Mouse (Mus musculus): ENCODE measurements around the gene Otx2. TPM values are rescaled to one million over a fixed set of nuclear protein-coding genes. Genes with fewer than 3 reads are reported as not detected.
"Not testable (repeated sequence)": the region's sequence is repeated elsewhere in the genome, so short reads cannot be mapped to it uniquely, and the experiment has no call there.

Gene Otx2
- total RNA-seq, 2 experiments from 2014 or later = 0.52 to 1.4 TPM

DNA sequence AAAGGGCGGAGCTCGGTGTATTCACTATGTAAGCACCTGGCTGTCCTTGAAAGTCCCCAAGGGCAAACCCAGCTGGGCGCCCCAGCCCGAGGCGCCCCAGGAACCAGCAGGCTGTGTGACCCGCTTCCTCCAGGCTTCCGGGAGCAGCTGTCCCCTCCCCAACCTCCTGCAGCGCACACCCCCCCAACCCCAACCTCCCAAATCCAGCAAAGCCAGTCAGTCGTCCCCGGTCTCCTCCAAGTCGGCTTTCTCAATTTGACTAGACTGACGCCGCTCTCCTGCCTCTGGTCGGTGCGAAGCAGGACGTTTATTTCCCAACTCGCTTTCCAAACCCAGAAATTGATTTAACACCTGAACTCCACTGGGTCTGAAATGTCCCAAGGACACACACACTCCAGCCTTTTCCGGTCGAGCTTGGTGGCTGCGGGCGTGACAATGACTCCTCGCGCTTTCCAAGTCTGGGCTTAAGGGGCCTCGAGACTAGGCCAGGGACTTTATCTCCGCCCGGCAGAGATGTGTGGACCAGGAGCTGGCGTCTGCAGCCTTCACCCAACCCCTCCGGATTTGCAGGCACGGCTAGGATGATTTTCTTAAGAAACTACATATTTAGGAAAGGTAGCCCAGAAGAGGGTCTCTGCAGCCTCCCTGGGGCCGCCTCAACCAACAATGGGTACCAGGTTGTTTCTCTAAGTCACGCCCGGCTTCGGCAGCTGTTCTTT, 18.4 kb downstream of the Otx2 start:
- DNase-seq (ENCODE audit: extremely low spot score in 1 of 2, low spot score in 1 of 2) = no peak

DNA sequence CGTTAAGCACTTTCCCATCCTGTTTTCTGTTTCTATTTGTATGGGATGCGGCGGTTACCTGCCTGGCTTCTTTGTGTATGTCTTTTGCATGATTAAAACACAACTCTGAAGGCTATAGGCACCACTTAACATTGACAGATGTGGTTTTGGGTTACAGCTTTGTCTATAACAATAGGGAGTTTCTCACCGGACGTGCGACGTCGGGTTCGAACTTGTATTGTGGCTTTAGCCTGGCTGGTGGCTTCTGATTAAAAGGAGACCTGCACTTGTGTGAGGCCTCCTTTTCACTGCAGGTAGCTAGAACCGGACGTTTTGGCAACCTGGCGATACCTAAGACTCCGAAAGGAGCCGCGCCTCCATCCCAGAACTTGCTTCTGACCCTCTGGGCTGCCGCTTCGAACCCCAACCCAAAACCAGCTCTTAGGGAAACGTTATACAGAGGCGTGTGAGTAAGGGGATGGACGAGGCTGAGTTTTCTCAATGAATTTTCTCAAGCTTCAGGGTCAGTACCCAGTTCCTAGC, 19.0 kb downstream of the Otx2 start:
- no peak for DNase-seq (ENCODE audit: extremely low spot score in 1 of 2, low spot score in 1 of 2)

DNA sequence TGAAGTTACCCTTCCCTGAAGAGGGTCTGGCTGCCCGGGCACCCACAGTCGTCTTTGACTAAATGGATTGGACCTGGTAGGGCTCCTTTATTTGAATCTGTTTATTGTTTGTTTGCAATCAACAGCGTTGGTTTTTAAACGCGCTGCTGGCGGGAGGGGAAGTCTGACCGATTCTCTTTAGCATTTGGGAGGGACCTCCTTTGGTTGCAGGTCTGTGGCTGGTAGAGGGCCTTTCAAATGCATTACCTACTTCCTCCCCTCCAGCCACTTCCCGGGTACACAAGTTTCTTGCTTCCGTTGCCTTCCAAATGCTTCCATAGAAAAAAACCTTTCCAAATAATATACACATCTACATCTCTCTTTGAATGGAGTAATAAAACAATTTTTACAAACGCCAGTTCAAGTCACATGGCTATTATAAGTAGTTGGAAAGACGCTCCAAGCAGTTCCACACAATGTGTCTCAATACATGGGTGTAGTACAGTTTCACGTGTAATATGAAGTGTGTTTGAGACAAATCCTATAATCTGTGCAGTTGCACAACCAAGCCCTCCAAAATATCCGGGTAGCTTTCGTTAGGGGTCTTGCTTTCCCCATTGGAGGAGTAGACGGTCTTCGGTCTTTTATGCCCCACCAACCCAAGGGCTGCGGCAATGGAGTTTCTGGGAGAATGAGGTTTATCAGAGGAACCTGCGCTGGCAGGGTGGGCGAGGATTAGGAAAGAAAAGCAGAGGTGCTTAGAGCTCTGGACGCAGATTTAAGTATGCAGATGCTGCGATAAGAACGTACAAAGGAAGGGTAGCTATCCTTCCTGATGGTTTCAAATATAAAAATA, 19.7 kb downstream of the Otx2 start:
- DNase-seq (ENCODE audit: extremely low spot score in 1 of 2, low spot score in 1 of 2) = no peak

DNA sequence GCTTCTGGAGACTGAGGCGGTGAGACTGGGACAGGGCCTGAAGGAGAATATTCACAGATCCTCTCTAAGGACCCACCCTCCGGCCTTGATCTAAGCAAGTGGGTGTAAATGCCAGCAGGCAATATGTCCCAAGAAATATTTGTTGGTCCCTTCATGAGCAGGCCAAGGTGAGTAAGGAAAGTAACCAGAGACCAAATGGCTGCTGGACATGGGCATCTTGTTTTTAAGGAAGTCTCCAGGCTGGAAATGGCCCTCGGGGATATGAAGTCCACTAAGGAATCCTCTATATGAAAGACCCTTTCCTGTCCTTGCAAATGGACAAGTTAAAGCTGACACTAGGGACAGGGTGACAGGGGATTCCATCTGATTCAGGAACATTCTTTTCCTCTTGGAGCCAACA, 20.5 kb downstream of the Otx2 start:
- no peak for DNase-seq (ENCODE audit: extremely low spot score in 1 of 2, low spot score in 1 of 2)

DNA sequence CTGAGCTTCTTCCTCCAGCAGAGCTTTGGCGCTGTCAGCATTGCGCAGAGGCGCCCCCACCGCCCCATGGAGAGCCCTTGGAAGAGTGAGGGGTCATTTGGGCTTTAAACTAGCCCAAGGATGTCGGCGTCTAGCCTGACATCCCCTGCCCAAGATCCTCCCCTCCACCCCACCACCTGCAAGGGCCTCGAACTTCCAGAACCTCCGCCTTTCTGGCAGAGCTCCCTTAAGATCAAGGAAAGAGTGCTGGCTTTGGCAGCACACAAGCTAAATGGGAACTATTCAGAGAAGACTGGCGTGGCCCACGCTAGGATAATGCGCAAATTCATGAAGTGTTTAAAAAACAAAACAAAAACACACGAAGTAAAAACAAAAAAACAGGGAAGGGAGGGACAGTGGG, 21.4 kb downstream of the Otx2 start:
- no peak for DNase-seq (ENCODE audit: extremely low spot score in 1 of 2, low spot score in 1 of 2)

DNA sequence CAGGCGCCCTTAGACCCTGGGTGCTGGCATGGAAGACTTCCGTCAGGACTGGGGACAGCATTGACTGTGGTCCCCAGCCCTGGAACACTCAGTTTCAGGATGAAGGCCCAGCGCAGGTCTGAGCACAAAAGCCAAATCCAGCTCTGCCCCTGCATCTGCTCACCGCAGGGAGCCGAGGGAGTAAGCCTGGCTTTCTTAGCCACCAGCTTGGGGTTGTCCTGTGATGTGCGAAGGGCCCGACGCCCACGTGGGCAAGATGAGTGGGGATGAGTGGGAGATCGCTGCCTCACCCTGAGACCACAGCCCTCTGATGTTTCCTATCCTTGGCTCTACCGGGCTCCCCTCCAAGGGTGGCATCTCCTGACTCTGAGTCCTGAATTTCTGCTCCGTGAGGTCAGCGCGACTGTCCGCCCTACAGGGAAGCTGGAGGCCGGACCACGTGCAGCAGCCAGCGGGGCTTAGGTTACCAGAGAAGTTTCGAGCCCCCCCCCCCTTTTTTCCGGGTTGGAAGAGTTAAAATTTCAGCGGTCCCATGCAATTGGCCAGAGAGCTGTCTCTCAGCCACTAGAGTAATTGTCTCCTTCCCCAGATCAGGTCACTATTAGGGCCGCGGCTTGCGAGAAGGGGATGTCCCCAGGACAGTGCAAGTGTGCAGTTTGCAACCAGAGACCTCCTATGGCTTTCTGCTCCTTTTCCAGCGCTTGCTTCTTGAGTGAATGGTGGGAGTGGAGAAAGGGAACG, 22.0 kb downstream of the Otx2 start:
- no peak for DNase-seq (ENCODE audit: extremely low spot score in 1 of 2, low spot score in 1 of 2)

DNA sequence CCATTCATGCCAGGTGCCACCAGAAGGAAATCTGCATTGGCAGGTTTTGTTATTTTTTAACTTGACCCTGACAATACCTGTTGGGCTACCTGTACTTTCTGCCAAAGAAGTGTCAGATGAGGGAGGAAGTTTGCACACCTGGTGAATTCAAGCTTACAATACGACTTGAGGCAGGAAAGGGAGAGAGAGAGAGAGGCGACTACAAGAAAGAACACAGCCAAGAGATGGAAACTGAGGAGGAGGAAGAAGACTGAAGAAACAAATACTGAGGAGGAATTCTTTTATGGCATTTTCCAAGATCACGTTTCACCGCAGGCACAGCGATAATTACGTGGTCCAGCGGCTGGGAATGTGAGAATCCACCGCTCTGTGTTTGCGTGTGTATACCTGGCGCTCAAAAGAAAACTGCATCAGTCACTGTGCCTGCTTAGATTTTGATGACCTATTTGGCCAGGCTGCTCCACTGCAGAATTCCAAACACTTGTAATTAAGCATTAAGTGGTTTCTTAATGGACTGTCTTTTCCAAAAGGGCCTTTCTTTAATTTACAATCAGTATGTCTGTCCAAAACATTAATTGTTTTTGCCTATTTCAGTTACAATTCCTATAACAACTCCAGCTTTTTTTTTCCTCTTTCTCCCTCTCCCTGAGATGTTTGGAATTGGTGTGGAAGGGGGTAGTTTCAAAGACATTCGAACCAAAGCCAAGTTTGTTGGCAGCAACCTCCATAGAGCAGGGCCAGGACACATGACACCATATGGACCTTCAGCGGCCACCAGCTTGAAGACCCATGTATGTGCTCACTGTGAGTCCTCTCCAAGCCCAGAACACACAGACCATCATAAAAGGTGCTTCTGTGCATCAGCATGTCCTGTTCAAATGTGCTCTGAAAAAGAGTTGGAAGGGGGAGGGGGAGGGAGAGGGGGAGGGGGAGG, 31.9 kb downstream of the Otx2 start:
- DNase-seq (ENCODE audit: extremely low spot score in 1 of 2, low spot score in 1 of 2) = no peak

DNA sequence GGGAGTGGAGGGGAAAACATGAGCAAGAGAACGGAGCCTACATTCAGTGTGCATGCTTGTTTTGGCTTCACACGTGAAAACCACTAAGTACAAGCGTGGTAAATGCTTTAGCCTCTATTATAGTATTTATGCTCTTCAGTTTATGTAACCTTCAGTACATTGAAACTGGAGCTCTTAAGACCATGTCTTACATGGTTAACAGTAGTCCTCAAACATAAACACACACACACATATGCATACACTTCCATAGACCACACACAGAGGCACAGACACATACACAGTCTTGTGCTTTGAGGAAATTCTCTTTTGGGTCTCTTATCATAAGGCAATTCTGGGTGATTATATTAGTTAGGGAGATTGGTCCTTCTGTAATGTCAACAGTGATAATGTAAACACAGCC, 40.5 kb downstream of the Otx2 start:
- no peak for DNase-seq (ENCODE audit: extremely low spot score in 1 of 2, low spot score in 1 of 2)

DNA sequence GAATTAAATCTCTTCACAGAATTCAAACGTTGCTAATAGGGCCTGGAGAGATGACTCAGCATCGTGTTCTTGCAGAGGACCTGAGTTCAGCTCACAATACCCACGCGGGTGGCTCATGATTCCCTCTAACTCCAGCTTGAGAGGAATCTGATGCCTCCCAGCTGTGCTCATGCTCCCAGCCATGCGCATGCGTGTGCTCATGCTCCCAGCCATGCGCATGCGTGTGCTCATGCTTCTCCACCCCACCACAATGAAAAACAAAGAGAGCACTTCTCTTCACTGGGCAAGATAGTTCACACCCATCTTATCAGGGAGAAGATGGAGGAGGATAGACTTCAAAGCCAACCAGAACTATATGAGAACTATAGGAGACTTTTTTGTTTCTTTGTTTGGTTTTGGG, 41.3 kb downstream of the Otx2 start:
- no peak for DNase-seq (ENCODE audit: extremely low spot score in 1 of 2, low spot score in 1 of 2)

DNA sequence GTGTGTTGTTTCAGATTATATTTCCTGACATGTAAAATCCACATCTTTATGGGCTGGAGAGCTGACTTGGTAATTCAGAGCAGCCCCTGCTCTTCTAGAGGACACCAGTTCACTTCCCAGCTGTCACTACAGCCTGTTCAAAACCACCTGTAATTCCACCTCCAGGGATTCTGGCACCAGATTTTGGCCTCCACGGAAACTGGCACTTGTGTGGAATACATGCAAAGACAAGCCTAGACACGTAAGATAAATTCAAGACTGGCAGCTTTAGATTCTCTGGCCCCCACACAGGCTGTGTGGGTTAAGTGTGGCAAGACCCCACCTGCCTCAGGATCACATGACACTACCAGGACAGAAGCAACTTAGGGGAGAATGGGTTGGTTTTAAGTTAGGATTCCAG, 42.1 kb downstream of the Otx2 start:
- no peak for DNase-seq (ENCODE audit: extremely low spot score in 1 of 2, low spot score in 1 of 2)

DNA sequence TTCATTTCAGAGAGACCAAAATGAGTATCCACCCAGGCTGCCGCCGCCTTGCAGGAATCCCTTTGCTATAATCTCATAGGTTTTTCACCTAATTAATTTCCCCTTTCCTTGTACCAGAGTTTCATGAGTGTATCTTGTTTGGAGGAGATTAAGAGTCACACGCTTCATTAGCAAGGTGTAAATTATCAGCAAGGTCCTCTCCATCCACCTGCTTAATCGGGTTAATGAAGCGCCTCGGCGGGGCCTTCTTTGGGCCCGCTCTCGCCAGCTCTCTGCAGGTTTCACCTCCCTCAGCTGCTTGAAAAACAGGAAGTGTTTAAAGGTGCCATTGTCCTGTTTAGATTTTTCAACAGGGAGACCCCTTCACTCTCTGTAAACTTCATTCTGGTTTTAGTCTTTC, 44.2 kb downstream of the Otx2 start:
- no peak for DNase-seq (ENCODE audit: extremely low spot score in 1 of 2, low spot score in 1 of 2)

DNA sequence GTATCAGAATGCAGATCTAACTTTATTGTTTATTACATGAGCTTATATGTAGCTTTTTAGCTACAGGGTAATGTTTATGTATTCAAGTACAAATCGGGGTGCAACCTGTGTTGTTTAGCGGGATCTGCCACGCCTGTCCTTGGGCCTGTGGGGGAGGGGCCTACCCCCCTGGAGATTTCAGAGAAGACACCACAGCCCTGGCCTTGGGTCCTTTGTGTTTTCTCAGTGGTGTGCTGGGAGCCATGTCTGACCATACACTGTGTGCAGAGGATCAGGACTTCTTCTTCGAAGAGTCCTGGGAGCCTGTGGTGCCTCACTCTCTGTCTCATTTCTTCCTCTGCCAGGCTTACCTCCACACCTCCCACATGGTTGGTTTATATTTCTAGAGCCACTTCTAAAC, 47.3 kb downstream of the Otx2 start:
- no peak for DNase-seq (ENCODE audit: extremely low spot score in 1 of 2, low spot score in 1 of 2)

DNA sequence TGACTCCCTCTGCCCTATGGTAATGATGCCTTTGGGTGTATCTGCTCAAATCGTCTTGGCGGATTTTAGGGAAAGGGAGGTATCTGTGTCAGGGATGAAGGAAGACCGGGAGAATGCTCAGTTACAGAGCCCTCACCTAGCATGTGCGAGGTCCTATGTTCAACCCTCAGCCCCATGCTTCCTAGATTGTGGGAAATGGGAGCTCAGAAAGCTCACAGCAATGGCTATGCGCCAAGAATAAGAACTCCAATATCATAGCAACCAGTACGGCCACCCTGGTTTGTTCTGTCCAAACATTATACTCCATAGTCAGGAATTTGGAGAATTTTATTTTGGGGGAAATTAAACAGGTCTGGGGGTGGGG, 48.3 kb downstream of the Otx2 start:
- no peak for DNase-seq (ENCODE audit: extremely low spot score in 1 of 2, low spot score in 1 of 2)

DNA sequence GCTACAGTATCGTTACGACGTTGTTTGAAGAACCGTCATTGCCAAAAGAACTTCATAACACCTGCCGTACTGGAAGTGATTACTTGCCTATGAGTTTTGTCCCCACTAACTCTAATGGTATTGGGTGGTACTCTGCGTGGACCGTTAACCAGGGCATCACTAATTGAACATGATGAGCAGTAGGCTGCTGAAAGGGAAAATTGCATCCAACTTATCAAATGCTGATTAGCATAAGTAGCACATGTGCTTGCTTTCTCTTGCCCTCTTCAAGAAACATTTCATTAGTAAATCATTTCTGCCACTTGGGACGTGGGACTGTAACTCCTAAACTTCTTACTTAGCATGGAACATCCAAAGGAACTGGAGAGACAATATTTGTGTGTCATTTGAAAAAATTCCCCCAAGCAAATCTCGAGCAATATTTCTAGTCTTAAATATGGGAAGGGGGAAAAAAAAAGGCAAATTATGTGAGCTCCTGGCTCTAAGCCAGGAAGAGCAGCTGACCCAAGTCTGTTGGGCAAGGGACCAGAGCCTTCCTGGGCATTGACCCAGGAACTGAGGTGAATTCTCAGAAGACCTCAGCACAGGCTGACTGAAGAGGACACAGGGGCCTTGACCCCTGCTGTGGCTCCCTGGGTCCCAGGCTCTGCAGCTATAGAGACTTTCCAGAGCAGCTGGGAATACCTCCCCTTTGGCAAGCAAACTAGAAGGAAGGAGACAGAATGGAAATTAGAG, 48.9 kb downstream of the Otx2 start:
- no peak for DNase-seq (ENCODE audit: extremely low spot score in 1 of 2, low spot score in 1 of 2)

DNA sequence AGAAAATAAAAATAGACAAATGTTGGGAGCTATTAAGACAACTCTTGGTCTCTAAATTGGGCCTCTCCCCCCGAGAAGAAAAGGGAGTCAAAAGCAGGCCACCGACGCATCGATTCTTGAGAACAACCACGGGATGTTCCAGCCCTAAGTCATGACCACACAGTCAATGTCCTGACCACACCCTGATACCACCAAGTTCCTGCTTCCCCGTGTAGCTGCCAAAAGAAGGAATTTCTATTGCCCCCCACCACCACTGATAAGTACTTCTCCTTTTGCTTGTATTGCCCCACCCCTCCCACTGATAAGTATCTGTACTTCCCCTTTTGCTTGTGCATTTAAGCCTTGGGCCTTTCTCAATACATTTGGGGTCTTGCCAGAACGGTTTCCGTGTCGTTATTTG, 50.9 kb downstream of the Otx2 start:
- not testable (repeated sequence) for DNase-seq (ENCODE audit: extremely low spot score in 1 of 2, low spot score in 1 of 2)

DNA sequence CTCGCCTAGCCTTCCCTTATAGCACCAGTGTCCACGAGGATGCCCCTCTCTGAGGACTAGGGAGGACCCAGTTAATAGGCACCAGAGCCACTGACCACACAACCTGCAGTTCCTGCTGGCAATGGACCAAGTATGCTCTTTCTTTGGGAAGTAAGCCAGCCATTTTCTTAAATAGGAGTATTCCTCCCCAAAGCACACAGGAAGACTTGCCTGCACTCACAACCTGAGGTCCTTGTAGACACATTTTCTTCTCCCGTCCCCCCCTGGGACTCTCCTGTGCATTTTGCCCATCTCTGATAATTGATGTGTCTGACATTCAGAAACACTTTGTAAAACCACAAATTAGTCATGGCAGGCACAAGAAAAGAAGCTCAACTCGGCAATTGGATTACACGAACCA, 57.3 kb downstream of the Otx2 start:
- no peak for DNase-seq (ENCODE audit: extremely low spot score in 1 of 2, low spot score in 1 of 2)

DNA sequence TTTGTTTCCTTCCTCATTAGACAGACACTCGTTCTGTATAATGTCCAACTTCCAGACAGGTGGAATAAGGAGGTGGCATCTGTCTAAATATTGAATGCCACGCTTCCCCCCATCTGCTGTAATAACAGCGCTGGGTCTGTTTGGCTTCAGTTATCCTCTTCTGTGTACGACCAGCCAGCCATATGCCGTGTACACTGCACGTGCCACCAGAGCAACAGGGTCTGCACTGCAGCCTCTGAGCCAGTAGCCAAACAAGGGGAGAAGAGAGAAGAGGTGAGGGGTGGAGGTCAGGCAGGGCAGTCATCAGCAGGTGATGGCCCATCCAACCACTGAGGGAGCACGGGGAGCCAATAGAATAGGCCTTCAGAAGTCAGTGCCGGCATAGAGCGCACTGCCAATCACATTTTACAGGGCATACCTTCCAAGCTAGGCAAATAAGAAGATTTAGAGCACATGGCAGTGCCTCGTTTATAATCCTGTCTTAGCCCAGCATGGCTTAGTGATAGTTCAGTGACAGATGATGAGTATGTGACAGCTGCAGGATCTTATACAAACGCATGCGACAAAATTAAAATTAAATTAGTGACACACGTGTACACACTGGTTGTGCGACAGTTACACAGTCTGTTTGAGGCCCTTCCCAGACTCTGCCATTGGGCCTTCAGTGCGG, 64.8 kb downstream of the Otx2 start:
- DNase-seq (ENCODE audit: extremely low spot score in 1 of 2, low spot score in 1 of 2) = no peak

Data from layer of hippocampus, postnatal 25 days (tissue).